Mouse (Mus musculus): ENCODE results near the gene Vmn1r112. TPM values are rescaled to one million over a fixed set of nuclear protein-coding genes. Genes with fewer than 3 reads are reported as not detected.
"Not testable (repeated sequence)": the region's sequence is repeated elsewhere in the genome, so short reads cannot be mapped to it uniquely, and the experiment has no call there.

The Vmn1r112 gene
- polyA plus RNA-seq (2015; fragmentation: Nextera tagmentation; extraction: Ambion mirVana) = not detected in 2 replicates

DNA sequence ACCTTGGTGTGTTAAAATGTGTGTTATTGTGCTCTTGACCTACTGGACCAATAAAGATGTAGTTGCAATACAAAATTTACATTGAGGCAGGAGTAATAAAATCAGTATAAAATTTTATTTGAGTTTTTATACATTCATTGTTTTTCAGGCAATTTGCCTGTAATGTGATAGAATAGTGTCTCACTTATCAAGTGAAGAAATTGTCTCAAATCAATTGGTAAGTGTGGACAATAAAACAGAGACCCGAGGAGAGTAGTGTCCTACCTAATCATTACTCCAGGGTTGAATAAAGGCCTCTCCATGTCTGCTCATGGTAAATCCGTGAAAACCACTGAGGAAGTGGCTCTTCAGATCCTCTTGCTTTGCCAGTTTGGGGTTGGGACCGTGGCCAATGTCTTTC lies at the start of gene Vmn1r112:
Gene Vmn1r112, plus strand, starts transcription at position 301 of the 400 bp plus-strand sequence.
- not testable (repeated sequence) for H3K4me2 ChIP-seq; H3K4me1 ChIP-seq (replicated peaks); H3K36me3 ChIP-seq; H3K4me3 ChIP-seq; H3K9ac ChIP-seq; H3K27ac ChIP-seq; H3K27me3 ChIP-seq; ATAC-seq (ENCODE audit: low FRiP score); H3K9me3 ChIP-seq
- WGBS = no CpG with 5 or more reads among the region's 3 CpGs

DNA sequence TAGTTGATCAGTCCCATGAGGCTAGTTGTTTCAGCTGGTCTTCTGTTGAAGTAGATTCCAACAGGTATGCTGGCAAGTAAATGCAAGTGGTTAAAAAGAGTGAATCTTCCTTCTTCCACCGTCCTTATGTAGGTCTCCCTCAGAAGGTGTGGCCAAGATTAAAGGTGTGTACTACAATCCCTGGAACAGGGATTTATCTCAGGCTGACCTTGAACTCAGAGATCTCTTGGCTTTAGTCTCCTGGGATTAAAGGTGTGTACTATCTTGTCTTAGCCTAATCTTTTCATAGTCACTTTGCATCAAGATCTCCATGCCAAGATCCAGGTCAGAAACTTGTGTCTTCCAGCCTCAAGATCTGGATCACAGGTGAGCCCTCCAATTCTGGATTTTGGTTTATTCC lies 40.5 kb upstream of the Vmn1r112 start, which contains the start of gene Gm10668:
Gene Gm10668, minus strand, starts transcription at position 101 of the 400 bp plus-strand sequence.
- not testable (repeated sequence) for ATAC-seq (ENCODE audit: low FRiP score); H3K9ac ChIP-seq

DNA sequence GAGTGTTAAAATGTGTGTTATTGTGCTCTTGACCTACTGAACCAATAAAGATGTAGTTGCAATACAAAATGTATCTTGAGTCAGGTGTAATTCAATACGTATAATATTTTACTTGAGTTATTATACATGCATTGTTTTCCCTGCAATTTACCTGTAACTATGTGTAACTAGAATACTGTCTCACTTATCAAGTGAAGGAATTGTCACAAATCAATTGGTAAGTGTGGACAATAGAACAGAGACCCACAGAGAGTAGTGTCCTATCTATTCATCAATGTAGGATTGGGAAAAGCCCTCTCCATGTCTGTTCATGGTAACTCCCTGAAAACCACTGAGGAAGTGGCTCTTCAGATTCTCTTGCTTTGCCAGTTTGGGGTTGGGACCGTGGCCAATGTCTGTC lies 16.0 kb downstream of the Vmn1r112 start, which contains the start of gene Vmn1r113:
Gene Vmn1r113, plus strand, starts transcription at position 301 of the 400 bp plus-strand sequence.
- not testable (repeated sequence) for H3K27me3 ChIP-seq; H3K4me3 ChIP-seq; H3K36me3 ChIP-seq; H3K27ac ChIP-seq; ATAC-seq (ENCODE audit: low FRiP score); H3K9ac ChIP-seq; H3K9me3 ChIP-seq; H3K4me1 ChIP-seq (replicated peaks); H3K4me2 ChIP-seq
- 67% methylated on average over 2 of the region's 2 CpGs for WGBS

More for the DNA sequence above, 40.5 kb upstream of the Vmn1r112 start, which contains the start of gene Gm10668:
- not testable (repeated sequence) for H3K4me3 ChIP-seq; H3K36me3 ChIP-seq; H3K27me3 ChIP-seq; H3K27ac ChIP-seq; H3K9me3 ChIP-seq; H3K4me2 ChIP-seq; H3K4me1 ChIP-seq (replicated peaks)
- no CpG with 5 or more reads among the region's 1 CpGs for WGBS

DNA sequence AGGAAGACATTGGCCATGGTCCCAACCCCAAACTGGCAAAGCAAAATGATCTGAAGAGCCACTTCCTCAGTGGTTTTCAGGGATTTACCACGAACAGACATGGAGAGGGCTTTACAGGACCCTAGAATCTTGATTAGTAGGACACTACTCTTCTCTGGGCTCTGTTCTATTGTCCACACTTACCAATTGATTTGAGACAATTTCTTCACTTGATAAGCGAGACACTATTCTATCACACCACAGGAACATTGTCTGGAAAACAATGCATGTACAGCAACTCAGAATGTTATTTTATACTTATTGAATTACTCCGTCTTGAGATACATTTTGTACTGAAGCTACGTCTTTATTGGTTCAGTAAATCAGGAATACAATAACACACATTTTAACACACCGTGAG lies 41.1 kb downstream of the Vmn1r112 start, which contains the start of gene Vmn1r114:
Gene Vmn1r114, minus strand, starts transcription at position 101 of the 400 bp plus-strand sequence.
- not testable (repeated sequence) for H3K4me3 ChIP-seq; H3K9ac ChIP-seq; H3K36me3 ChIP-seq; H3K4me2 ChIP-seq; H3K27me3 ChIP-seq; H3K4me1 ChIP-seq (replicated peaks); H3K9me3 ChIP-seq; H3K27ac ChIP-seq; ATAC-seq (ENCODE audit: low FRiP score)
- no CpG with 5 or more reads among the region's 5 CpGs for WGBS

Other genes with a start within 250 kb of the Vmn1r112 start
- gene Vmn1r104, start 237.3 kb upstream of the Vmn1r112 start, polyA plus RNA-seq (2015; fragmentation: Nextera tagmentation; extraction: Ambion mirVana) = not detected in 2 replicates
- gene Gm5726, start 225.4 kb upstream of the Vmn1r112 start, polyA plus RNA-seq (2015; fragmentation: Nextera tagmentation; extraction: Ambion mirVana) = not detected in 2 replicates
- not detected in 2 replicates for gene Gm4141, start 194.9 kb upstream of the Vmn1r112 start, polyA plus RNA-seq (2015; fragmentation: Nextera tagmentation; extraction: Ambion mirVana)
- not detected in 2 replicates for gene Gm4513, start 172.2 kb upstream of the Vmn1r112 start, polyA plus RNA-seq (2015; fragmentation: Nextera tagmentation; extraction: Ambion mirVana)
- not detected in 2 replicates for gene Vmn1r107, start 102.3 kb upstream of the Vmn1r112 start, polyA plus RNA-seq (2015; fragmentation: Nextera tagmentation; extraction: Ambion mirVana)
- gene Vmn1r111, start 68.0 kb upstream of the Vmn1r112 start, polyA plus RNA-seq (2015; fragmentation: Nextera tagmentation; extraction: Ambion mirVana) = not detected in 2 replicates
- not detected in 2 replicates for gene Gm10668, start 40.6 kb upstream of the Vmn1r112 start, polyA plus RNA-seq (2015; fragmentation: Nextera tagmentation; extraction: Ambion mirVana)
- gene Vmn1r113, start 16.1 kb downstream of the Vmn1r112 start, polyA plus RNA-seq (2015; fragmentation: Nextera tagmentation; extraction: Ambion mirVana) = not detected in 2 replicates
- not detected in 2 replicates for gene Vmn1r114, start 41.0 kb downstream of the Vmn1r112 start, polyA plus RNA-seq (2015; fragmentation: Nextera tagmentation; extraction: Ambion mirVana)
- gene Vmn1r115, start 73.8 kb downstream of the Vmn1r112 start, polyA plus RNA-seq (2015; fragmentation: Nextera tagmentation; extraction: Ambion mirVana) = not detected in 2 replicates
- not detected in 2 replicates for gene Vmn1r116, start 101.1 kb downstream of the Vmn1r112 start, polyA plus RNA-seq (2015; fragmentation: Nextera tagmentation; extraction: Ambion mirVana)
- gene Vmn1r117, start 112.9 kb downstream of the Vmn1r112 start, polyA plus RNA-seq (2015; fragmentation: Nextera tagmentation; extraction: Ambion mirVana) = not detected in 2 replicates
- not detected in 2 replicates for gene Vmn1r118, start 141.2 kb downstream of the Vmn1r112 start, polyA plus RNA-seq (2015; fragmentation: Nextera tagmentation; extraction: Ambion mirVana)
- gene Vmn1r119, start 241.3 kb downstream of the Vmn1r112 start, polyA plus RNA-seq (2015; fragmentation: Nextera tagmentation; extraction: Ambion mirVana) = not detected in 2 replicates

Data from hindbrain, embryonic 13.5 days (tissue).